Mouse (Mus musculus) B cell, adult 2 months (primary cell): ENCODE results near the gene Ube2l3.
"Not testable (repeated sequence)": the region's sequence is repeated elsewhere in the genome, so short reads cannot be mapped to it uniquely, and the experiment has no call there.

Experiments used
- DNase-seq, 2 experiments: peaks; one replicate each; pipeline ENCODE4 v3.0.0; 2022

Ube2l3 gene

DNA sequence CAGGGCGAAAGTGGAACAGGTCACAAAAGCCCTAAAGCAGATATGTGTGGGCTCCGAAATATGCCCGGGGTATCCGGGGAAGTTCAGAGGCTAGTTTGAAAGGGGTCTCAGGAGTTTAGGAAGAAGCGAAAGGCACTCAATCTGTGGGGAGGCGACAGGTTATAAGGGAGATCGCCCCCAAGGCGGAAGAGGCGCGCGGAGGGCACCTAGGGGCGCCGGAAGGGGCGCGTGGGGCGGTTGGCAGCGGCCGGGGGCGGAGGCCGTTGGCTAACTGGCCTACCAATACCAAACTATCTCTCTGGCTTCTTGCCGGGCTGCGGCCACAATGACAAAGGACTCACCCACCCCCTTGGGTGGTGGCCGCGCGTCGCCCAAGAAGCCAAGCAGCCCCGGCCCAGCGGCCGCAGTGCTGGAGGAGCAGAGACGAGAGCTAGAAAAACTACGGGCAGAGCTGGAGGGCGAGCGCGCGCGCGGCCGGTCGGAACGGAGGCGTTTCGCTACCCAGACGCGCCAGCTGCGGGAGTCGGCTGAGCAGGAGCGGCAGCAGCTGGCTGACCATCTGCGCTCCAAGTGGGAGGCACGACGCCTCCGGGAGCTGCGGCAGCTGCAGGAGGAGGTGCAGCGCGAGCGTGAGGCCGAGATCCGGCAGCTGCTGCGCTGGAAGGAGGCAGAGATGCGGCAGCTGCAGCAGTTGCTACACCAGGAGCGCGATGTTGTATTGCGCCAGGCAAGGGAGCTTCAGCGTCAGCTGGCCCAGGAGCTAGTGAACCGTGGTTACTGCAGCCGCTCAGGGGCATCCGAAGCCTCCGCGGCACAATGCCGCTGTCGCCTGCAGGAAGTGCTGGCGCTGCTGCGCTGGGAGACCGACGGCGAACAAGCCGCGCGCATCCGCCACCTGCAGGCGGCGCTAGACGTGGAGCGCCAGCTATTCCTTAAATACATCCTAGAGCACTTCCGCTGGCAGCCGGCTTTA, 6.2 kb upstream of the Ube2l3 start, which contains the start of gene Rimbp3:
Rimbp3 (plus strand) TSS at position 215 of the 973 bp plus-strand sequence.
- peak; percentile 79 for DNase-seq

DNA sequence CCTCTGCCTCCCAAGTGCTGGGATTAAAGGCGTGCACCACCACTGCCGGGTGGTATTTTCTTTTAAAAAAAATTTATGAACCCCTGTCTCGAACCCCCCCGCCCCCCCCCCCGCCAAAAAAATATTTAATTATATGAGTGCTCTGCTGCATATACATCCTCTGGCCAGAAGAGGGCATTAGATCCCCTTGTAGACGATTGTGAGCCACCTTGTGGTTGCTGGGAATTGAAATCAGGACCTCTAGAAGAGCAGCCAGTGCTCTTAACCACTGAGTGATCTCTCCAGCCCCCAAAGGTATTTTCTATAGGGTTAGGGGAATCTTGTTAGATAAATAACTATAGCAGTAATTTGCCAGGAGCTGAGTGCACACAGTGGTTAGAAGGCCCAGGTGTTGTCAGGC, 2.5 kb upstream of the Ube2l3 start:
- DNase-seq: peak; percentile 64 to 69

DNA sequence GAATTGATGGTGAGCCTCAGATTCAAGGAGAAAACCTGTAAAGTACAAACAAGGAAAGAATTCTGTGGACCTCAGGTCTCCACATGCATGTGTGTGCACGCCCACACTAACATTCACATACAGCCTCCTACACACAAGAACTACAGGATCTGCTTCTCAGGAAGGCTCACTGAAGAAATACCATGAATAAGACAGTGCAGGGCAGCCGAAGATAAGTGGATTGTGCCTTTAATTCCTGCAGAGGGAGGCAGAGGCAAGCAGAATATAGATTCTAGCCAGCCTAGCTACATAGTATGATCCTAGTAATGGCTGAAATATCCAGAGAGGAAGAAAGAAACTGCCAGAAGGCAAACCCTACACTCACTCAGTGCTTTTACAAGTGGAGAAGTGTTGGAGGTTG, 472 bp downstream of the Ube2l3 start:
- DNase-seq: no peak

DNA sequence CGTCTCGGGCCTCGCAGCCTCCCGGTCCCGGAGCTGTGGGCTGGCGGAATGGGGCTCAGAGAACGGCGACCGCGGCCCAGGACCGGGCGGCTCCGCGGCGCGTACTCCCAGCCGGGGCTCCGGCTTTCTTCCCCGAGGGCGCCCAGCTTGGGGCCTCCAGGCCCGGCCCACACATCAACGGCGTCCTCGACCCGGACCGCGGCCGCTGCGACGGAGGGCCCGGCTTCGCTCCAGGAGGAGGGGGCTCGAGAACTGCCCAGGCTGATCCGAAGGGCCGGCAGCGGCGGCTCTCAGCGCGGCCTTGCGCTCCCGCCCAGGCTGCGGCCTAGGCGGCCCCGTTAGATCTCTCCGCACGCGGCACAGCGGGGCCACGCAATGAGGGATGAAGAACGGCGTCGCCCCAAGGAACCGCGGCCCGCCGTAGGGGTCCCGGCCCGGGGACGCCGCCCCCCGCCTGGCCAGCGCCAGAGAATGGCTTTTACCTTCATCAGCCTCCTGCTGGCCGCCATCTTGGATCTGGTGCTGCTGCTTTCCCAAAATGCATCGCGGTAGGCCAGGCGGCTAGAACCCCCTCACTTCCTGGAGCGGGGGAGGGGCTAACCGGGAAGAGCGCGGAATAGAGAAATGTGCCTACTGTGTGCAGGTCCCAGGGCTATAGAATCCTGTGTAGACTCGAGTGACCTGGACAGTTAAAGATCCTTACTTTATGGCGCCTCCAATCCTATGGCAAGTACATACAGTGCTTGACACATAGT, 1.3 kb downstream of the Ube2l3 start:
- DNase-seq: peak; percentile 84

DNA sequence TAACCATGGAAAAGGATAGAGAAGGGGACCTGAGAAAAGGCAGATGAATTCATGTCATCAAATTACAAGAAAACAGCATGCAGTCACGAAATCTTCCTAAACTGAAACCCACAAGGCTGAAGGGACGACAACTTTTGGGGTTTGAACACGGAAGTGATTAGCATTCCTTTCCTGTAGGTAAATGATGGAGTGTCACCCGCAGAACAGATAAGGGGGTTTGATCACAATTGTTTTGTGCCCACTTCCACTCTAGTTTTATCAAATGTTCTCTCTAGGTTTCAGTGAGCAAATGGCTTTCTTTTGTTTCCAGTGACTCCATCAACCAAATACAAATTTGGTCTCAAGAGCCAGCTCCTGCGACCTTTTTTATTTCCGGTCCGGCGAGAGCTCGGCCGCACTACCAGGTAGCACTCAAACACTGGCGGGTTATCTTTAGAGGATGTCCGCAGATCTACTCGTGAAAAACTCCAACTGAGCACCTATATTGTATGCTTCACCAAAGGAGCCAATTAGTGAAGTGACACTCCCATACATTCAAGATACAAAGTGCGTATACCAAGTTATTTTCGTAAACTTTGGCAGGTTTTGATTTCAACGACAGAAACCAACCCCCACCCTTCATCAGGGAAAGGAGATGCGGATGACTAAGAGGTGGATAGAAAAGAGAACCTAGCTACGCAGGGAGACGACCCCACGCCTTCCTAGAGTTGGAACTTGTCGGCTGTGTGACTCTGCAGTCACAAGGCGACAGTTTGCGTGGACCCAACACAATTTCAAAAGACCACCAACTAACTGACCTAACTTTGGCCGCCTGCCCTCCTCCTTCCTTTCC, 2.1 kb downstream of the Ube2l3 start:
- no peak for DNase-seq

DNA sequence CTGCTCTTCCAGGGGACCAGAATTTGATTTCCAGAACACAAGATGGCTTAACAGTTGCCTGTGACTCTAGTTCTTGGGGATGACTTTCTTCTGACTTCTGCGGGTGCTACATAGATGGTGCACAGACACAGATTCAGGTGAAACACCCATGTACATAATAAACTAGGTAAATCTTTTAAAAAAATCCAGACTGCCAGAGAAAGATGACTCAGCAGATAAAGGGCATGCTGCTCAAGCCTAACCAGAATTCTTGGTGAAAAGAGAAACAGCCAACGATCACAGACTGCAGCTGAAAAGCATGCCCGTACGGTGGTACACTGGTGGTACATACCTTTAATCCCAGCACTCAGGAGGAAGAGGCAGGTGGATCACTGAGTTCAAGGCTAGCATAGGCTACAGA, 8.6 kb downstream of the Ube2l3 start:
- no peak for DNase-seq

DNA sequence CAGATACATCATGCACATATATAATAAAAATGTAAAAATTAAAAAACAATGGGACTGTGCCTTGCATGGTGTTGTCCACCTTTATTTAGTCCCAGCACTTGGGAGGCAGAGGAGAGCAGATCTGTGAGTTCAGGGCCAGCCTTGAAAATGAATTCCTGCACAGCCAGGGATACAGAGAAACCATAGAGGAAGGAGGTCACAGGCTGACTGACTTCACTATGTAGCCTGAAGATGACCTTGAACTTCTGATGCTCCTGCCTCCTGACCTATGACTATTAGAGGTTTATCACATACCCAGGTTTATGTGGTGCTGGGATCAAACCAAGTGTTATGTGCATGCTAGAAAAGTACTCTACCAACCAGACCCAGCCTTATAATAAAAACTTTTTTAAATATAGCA, 17.0 kb downstream of the Ube2l3 start:
- DNase-seq: no peak

DNA sequence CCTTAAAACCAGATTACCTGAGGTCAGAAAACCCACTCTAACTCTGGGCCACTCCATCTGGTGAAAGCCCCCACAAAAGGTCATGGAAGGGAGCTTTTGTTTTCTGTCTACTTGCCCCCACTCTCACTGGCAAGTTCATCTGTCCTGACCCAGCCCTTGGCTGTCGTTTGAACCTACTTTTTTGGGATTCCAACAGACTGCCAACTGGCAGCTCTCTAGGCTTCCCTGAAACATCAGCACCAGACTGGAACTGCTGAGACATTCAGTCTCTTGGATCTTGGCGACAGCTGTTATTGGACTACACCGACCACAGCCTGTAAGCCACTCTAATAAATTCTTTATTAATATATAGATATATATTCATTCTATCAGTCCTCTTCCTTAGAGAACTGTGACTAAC, 19.4 kb downstream of the Ube2l3 start:
- DNase-seq: no peak

DNA sequence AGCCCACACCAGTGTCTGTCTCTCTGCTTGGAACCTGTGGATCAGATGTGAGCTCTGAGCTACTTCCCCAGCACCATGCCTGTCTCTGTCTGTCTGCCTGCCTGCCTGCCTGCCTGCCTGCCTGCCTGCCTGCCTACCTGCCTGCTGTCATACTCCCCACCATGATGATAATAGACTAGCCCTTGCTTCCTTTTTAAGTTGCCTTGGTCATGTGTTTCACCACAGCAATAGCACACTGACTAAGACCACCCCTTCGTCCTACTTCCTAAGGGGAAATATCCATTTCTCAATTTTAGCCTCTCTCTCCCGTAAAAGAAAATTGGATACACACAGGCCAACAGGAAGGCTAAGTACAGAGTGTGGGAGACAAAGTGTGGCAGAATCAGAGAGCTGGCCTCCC, 20.3 kb downstream of the Ube2l3 start:
- DNase-seq: no peak

DNA sequence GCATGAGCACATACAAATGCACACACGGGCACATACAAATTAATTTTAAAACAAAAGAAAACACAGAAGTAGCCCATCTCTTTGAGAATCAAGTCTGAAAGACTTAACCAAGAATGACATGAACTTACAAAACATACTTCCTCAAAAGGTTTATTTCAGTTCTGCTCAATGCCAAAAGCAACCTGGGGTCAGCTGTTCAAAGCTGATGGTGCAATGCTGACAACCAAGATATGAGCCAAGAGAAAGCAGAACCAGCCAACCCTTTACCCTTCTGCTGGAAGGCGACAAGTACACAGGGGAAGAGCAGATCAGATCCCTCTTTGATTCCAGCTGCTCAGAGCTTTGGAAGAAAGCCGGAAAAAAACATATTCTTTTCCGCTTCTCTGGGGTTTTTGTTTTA, 21.1 kb downstream of the Ube2l3 start:
- DNase-seq: peak; percentile 57 to 63

DNA sequence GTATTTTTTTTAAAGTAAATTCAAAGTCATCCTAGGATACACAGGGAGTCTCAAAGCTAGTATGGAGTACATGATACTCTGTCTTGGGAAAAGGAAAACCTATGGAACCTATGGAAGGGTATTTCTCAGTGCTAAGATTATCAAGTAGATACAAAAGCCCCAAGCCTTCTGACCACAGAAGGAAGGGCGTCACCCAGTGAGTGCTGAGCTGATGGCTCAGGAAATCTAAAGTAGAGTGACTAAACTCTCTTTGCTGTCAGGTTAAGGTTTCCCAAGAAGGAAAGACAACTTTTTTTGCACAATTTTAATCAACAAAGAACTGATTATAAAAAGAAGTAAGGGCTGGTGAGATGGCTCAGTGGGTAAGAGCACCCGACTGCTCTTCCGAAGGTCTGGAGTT, 22.7 kb downstream of the Ube2l3 start:
- no peak for DNase-seq

DNA sequence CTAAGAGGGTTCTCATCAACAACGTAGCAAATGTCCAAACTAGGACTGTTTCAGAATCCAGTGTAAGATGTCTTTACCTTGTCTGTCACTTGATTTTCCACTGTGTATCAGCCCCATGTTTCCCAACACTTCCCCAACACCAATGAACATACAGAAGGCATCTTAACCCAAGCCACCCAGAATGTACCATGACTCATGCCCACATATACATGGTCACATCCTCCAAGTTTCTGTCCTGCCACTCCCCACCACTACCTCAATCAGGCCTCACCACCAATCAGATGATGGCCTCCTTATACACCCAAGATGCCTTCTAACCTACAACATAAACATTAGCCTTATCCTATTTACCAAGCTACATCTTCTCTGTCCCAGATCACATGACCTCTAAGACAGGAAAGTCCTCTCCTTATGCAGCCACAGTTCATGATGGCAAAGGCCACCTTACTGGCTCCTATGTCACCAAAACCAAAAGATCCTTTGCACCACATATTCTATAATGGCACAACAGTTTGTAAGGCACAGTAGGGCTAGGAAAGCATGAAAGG, 24.8 kb downstream of the Ube2l3 start:
- no peak for DNase-seq

DNA sequence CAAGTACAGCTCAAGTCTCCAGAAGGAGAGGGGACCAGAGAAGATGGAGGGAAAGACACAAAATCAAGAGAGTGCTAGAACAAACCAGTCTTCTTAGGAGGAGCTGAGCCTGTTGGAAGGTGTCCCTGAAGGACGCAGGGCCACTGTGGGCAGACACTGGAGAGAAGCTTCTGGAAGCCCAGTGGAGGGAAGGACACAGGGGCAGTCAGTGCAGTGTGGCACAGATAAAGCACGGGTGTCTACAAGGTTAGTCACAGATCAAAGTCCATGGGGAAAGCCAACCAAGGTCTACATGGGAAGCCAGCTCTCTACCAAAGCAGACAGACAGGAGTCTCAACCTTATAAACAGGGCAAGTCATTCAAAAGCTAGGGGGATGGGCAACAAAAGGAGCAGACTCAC, 26.7 kb downstream of the Ube2l3 start:
- DNase-seq: no peak

DNA sequence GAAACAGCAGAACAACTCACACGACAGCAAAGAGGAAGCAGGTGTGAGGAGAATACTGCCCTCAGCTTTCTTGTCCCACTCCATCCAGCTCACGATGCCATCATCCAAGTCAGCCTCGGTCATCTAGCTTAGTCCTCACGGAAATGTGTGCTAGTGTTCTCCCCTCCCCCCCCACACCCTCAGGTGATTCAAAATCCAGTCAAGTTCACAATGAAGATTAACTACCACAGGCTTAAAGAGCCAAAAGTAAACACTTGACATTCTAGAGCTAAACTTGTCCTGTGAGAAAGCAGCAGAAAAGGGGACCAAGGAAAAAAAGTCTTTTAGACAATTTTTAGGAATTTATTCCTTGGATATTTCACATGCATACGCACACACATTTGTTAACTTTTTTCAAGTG, 34.4 kb downstream of the Ube2l3 start:
- DNase-seq: no peak

DNA sequence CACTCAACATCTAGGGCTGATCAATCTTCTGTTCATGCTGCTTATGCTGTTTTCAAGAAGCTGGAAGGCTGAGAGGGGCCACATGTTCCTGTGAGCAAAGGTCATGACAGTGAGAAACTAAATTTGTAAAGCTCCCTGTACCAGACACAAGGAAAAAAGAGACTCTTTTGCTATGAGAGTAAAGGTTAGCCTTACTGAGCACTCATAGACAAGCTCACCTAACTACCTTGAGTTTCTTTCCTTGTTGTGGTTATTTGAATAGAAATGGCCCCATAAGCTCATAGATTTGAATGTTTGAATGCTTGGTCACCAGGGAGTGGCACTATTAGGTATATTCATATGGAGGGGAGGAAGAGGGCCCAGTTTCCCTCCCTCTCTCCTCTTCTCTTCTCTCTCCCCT, 35.3 kb downstream of the Ube2l3 start:
- DNase-seq: no peak

DNA sequence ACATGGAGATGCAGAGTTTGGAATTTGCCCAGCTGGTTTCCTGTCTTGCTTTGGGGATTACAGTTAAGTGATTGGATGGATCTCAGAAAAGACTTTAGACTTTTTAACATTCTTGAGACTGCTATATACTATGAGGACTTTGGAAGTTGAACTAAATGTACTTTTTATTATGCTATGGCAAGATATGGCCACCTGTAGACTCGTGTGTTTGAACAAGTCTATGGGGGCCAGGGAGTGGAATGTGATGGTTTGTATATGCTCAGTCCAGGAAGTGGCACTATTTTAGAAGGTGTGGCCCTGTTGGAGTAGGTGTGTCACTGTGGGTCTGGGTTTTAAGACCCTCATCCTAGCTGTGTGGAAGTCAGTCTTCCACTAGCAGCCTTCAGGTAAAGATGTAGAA, 37.0 kb downstream of the Ube2l3 start:
- DNase-seq: not testable (repeated sequence)

DNA sequence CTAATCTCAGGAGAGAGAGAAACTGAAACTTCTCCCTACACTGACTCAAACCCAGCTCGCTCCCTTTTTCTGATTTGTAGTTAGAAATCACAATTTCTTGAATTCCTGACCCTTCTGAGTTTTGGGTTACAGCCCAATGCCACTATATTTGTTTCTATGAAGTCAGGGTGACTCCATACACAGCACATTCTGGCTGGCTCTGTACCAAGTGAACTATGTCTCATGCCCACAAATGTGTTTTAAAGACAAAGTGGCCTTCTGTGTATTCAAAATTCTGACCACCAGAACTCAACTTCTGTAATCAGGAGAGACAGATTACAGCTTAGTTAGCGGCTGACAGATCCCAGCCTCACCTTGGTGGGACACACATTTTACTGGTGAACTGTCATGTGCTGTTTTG, 48.1 kb downstream of the Ube2l3 start:
- DNase-seq: no peak

DNA sequence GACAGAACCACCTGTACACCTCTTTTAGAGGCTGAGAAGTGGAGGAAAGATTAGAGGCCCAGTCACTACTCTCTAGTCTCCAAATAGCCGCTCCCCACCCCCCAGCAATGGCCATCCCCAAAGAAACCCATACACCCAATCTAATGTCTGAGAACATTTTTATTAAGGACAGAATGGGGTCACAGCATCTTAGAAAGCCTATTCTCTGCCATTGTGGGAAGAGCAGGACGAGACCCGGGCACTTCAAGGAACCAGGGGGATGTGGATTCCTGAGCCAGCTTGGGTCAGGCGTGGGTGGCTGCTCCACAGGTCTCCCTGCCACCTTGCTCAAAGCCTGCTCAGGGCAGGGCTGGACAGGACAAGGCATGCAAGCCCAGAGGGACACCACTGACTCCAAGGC, 50.6 kb downstream of the Ube2l3 start:
- no peak for DNase-seq

DNA sequence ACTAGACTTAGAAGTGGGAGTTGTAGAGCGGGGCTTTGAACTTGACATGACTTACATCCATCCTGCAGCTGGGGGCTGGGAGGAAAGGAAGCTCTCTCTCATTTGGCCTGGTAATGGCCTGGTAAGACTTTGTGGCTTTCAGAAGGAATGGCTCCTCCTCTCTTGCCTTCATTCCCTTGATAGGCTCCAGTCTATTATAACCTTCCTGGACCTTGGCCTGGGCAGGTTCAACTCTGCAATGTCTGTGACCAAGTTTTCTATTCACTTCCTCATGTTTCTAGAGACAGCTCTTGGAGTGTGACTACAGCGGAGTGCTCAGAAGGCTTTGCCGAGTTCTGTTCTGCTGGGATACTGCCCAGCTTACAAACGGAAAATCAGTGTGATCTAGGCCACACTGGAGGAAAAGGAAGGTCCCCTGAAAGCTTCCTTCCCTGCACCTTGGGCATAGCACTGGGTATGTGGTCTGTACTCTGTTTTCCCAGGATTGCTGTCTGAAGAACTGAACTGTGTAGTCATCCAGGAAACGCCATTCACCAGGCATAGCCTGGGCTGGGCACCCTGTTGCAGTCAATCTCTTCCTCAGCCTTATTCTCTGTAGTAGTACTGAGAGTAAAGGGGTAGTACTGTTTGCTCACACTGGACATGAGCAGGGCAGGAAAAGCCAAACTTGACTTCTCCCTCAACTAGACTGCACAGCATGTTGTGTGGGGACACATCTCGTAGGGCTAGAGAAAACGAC, 51.8 kb downstream of the Ube2l3 start:
- no peak for DNase-seq

DNA sequence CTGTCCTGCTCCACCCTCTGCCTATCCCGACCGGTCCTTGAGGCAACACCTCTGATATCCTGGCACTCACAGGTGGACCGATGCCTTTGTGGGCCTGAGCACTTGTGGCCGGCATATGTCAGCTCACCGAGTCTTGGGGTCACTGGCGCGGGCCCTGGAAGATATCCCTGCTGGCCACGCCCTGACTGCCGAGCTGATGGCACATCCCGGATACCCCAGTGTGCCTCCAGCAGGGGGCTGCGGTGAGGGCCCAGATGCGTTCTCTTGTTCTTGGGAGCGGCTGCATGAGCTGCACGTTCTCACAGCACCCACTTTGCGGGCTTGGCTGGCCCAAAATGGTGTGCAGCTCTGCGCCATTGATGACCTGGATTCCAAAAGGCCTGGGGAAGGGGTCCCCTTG, 54.4 kb downstream of the Ube2l3 start:
- peak; percentile 10 to 22 for DNase-seq

DNA sequence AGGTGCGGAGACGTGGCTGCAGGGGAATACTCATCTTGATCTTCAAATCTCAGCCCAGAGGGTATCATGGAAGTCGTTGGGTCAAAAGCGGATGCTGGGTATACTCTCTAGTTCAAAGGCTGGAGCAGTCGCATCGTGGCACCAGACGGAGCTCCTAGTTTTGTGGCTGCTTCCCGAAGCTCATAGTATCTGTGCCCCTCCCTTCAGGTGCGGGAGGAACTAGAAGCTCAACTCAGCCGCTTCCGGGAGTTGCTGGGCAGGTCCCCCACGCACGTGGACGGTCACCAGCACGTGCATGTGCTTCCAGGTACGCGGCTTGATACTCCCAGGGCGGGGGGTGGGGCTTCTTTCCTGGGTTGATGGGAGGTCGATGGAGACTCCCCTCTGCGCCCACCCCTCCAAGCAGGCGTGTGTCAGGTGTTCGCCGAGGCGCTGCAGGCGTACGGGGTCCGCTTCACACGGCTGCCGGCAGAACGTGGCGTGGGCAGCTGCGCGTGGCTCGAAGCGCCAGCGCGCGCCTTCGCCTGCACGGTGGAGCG, 55.0 kb downstream of the Ube2l3 start:
- peak; percentile 42 to 45 for DNase-seq

DNA sequence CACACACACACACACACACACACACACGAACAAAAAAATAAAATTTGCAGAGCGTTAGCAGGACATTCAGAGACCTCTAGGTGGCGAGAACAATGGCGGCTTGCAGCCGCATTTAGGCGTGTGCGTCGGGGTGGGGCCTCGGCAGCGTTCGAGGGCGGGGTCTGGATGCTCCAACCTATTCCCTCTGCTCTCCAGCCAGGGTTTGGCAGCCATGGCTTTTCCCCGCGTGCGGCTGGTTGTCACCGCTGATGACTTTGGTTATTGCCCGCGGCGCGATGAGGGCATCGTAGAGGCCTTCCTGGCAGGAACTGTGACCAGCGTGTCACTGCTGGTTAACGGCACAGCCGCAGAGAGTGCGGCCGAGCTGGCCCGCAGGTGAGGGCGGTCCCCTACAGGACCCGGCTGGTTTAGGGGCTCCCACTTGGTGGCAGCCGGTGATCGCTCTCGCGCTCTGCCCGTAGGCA, 55.6 kb downstream of the Ube2l3 start, which contains the start of gene Ccdc116:
Ccdc116 (minus strand) TSS at position 458 of the 464 bp plus-strand sequence.
- DNase-seq: peak; percentile 84
